Mouse (Mus musculus) liver, embryonic 12.5 days (tissue): Measurements from ENCODE around the gene Fam213a. TPM values are rescaled to one million over a fixed set of nuclear protein-coding genes. Genes with fewer than 3 reads are reported as not detected.
A peak's percentile ranks its signal among the peaks of the same experiment; 100 is the strongest.

Source experiments
- ATAC-seq: fragments of 200-750 bp; cut with Nextera tagmentation; 2 replicates; pipeline ENCODE4 v1.8.0; 2017; ENCODE audit warnings: moderate number of reproducible peaks, mild to moderate bottlenecking, moderate library complexity
- H3K27ac ChIP-seq: fragments of 300-500 bp; sonication (generic); 2 replicates; pipeline ENCODE4 v1.5.1; 2016; ENCODE audit warnings: mild to moderate bottlenecking
- H3K27me3 ChIP-seq: fragments of 300-500 bp; sonication (generic); replicated peaks from 2 replicates; pipeline ENCODE4 v1.6.1; 2016; ENCODE audit warnings: mild to moderate bottlenecking, moderate library complexity
- H3K36me3 ChIP-seq: fragments of 300-500 bp; sonication (generic); 2 replicates; pipeline ENCODE4 v1.6.1; 2016; ENCODE audit warnings: mild to moderate bottlenecking, moderate library complexity
- H3K4me1 ChIP-seq: fragments of 300-500 bp; sonication (generic); 2 replicates; pipeline ENCODE4 v1.6.1; 2016
- H3K4me2 ChIP-seq: fragments of 300-500 bp; sonication (generic); 2 replicates; pipeline ENCODE4 v1.6.1; 2016; ENCODE audit warnings: mild to moderate bottlenecking, moderate library complexity
- H3K4me3 ChIP-seq: fragments of 300-500 bp; sonication (generic); 2 replicates; pipeline ENCODE4 v1.5.1; 2016; ENCODE audit warnings: mild to moderate bottlenecking, moderate library complexity
- H3K9ac ChIP-seq: fragments of 300-500 bp; sonication (generic); 2 replicates; pipeline ENCODE4 v1.6.1; 2016; ENCODE audit warnings: mild to moderate bottlenecking, moderate library complexity
- H3K9me3 ChIP-seq: fragments of 300-500 bp; sonication (generic); replicated peaks from 2 replicates; pipeline ENCODE4 v1.6.1; 2016; ENCODE audit warnings: mild to moderate bottlenecking, moderate library complexity
- WGBS: fragments of 180-500 bp; shearing (Covaris S2); methylation state at CpG from one replicate; pipeline ENCODE4 v1.1.7; 2016; ENCODE audit not compliant: insufficient replicate concordance; 5-methylcytosine and 5-hydroxymethylcytosine counted together
- polyA plus RNA-seq: library from polyadenylated mRNA; unstranded; fragments of >200 nt; fragmentation: Nextera tagmentation; extraction: Ambion mirVana; gene quantifications from 2 replicates; pipeline ENCODE4 v1.2.1, GENCODE M21; 2016

The Fam213a gene
- polyA plus RNA-seq, 1 experiment from 2014 or later, result 79.0 TPM

GRCm38 (mm10) chr14:40958083-40958985 lies 55.3 kb downstream of the Fam213a start:
- Histone ChIP-seq H3K4me2 (peak overlapping the region; percentile 32), H3K27ac (peak overlapping the region; percentile 77), H3K9ac (peak overlapping the region; percentile 37; the same call in 1 of the 2 replicates), H3K27me3 (no peaks in the 10 kb centered on the region), H3K4me3 (no peak overlapping the region), H3K36me3 (no peaks in the 10 kb centered on the region; the same call in 1 of the 2 replicates), H3K4me1 (peaks cover 92% of the 10 kb centered on the region), H3K9me3 (no peaks in the 10 kb centered on the region)
- WGBS, result 28% methylated on average over 4 of the region's 4 CpGs
- no peak for ATAC-seq

GRCm38 (mm10) chr14:40957607-40958006 lies 56.0 kb downstream of the Fam213a start:
- Histone ChIP-seq H3K27me3 (no peaks in the 10 kb centered on the region), H3K4me3 (no peak overlapping the region), H3K4me2 (peak overlapping the region; percentile 32), H3K27ac (peak overlapping the region; percentile 77), H3K36me3 (no peaks in the 10 kb centered on the region; the same call in 1 of the 2 replicates), H3K4me1 (peaks cover 92% of the 10 kb centered on the region), H3K9me3 (no peaks in the 10 kb centered on the region), H3K9ac (peak overlapping the region; percentile 37)
- ATAC-seq, result no peak
- WGBS, result 42% methylated on average over 3 of the region's 3 CpGs

- peak; percentile 76 for ATAC-seq
- Histone ChIP-seq H3K4me2 (peak overlapping the region; percentile 45), H3K27ac (peak overlapping the region; percentile 83), H3K9ac (peak overlapping the region; percentile 64), H3K36me3 (no peaks in the 10 kb centered on the region; the same call in 1 of the 2 replicates), H3K27me3 (no peaks in the 10 kb centered on the region), H3K4me1 (peaks cover 92% of the 10 kb centered on the region), H3K9me3 (no peaks in the 10 kb centered on the region), H3K4me3 (0 out of 2 replicates have a peak overlapping the region, but pooled peaks have one; percentile 7)
- WGBS, result 24% methylated on average over 13 of the region's 13 CpGs
These were observed 57.1 kb downstream of the Fam213a start for GRCm38 (mm10) chr14:40956252-40957146.

- H3K4me3 ChIP-seq, result no peak overlapping the region
- peak overlapping the region; percentile 45 for H3K4me2 ChIP-seq
- H3K9ac ChIP-seq, result peak overlapping the region; percentile 64
- H3K4me1 ChIP-seq, result peaks cover 99% of the 10 kb centered on the region
- H3K9me3 ChIP-seq, result no peaks in the 10 kb centered on the region
- ATAC-seq, result no peak
- WGBS, result 30% methylated on average over 10 of the region's 10 CpGs
- no peaks in the 10 kb centered on the region; the same call in 1 of the 2 replicates for H3K36me3 ChIP-seq
- peak overlapping the region; percentile 83 for H3K27ac ChIP-seq
- H3K27me3 ChIP-seq, result no peaks in the 10 kb centered on the region
These were observed 57.9 kb downstream of the Fam213a start for GRCm38 (mm10) chr14:40955596-40956251.

- Histone ChIP-seq H3K4me3 (no peak overlapping the region), H3K9ac (peak overlapping the region; percentile 64), H3K27me3 (no peaks in the 10 kb centered on the region), H3K4me1 (peaks cover 100% of the 10 kb centered on the region), H3K27ac (peak overlapping the region; percentile 83), H3K36me3 (no peaks in the 10 kb centered on the region; the same call in 1 of the 2 replicates), H3K9me3 (no peaks in the 10 kb centered on the region), H3K4me2 (peak overlapping the region; percentile 45)
- ATAC-seq, result no peak
- WGBS, result 18% methylated on average over 1 of the region's 1 CpGs
These were observed 58.4 kb downstream of the Fam213a start for GRCm38 (mm10) chr14:40955146-40955545.

- Histone ChIP-seq H3K9me3 (no peaks in the 10 kb centered on the region), H3K36me3 (peaks cover 9% of the 10 kb centered on the region; the same call in 1 of the 2 replicates), H3K4me2 (no peak overlapping the region), H3K4me1 (peaks cover 100% of the 10 kb centered on the region), H3K27me3 (no peaks in the 10 kb centered on the region), H3K9ac (no peak overlapping the region; the same call in 1 of the 2 replicates), H3K27ac (0 out of 2 replicates have a peak overlapping the region, but pooled peaks have one; percentile 83), H3K4me3 (no peak overlapping the region)
- ATAC-seq, result no peak
- 78% methylated on average over 5 of the region's 5 CpGs for WGBS
These were observed 60.2 kb downstream of the Fam213a start for GRCm38 (mm10) chr14:40953381-40953780.

- H3K36me3 ChIP-seq, result peaks cover 12% of the 10 kb centered on the region; the same call in 1 of the 2 replicates
- no peaks in the 10 kb centered on the region for H3K9me3 ChIP-seq
- no peak overlapping the region for H3K27ac ChIP-seq
- 76% methylated on average over 2 of the region's 2 CpGs for WGBS
- no peak overlapping the region for H3K4me2 ChIP-seq
- H3K4me3 ChIP-seq, result no peak overlapping the region
- H3K9ac ChIP-seq, result no peak overlapping the region; the same call in 1 of the 2 replicates
- peaks cover 100% of the 10 kb centered on the region for H3K4me1 ChIP-seq
- H3K27me3 ChIP-seq, result no peaks in the 10 kb centered on the region
- no peak for ATAC-seq
These were observed 60.9 kb downstream of the Fam213a start for GRCm38 (mm10) chr14:40952715-40953114.

GRCm38 (mm10) chr14:40952301-40952700 lies 61.3 kb downstream of the Fam213a start:
- Histone ChIP-seq H3K4me1 (peaks cover 99% of the 10 kb centered on the region), H3K4me3 (no peak overlapping the region), H3K27me3 (no peaks in the 10 kb centered on the region), H3K4me2 (no peak overlapping the region), H3K9me3 (no peaks in the 10 kb centered on the region), H3K27ac (no peak overlapping the region), H3K36me3 (peaks cover 12% of the 10 kb centered on the region; the same call in 1 of the 2 replicates), H3K9ac (no peak overlapping the region)
- ATAC-seq, result no peak
- WGBS, result 65% methylated on average over 3 of the region's 3 CpGs

- no peak overlapping the region for H3K9ac ChIP-seq
- peak overlapping the region; percentile 97 for H3K27ac ChIP-seq
- peaks cover 94% of the 10 kb centered on the region for H3K4me1 ChIP-seq
- 0 out of 2 replicates have a peak overlapping the region, but pooled peaks have one; percentile 2 for H3K4me2 ChIP-seq
- WGBS, result 73% methylated on average over 7 of the region's 7 CpGs
- no peak overlapping the region for H3K4me3 ChIP-seq
- H3K27me3 ChIP-seq, result no peaks in the 10 kb centered on the region
- H3K9me3 ChIP-seq, result no peaks in the 10 kb centered on the region
- H3K36me3 ChIP-seq, result peaks cover 26% of the 10 kb centered on the region
- ATAC-seq, result no peak
These were observed 63.6 kb downstream of the Fam213a start for GRCm38 (mm10) chr14:40949730-40950614.

GRCm38 (mm10) chr14:40949047-40949446 lies 64.5 kb downstream of the Fam213a start:
- no peak overlapping the region for H3K4me3 ChIP-seq
- ATAC-seq, result no peak
- H3K36me3 ChIP-seq, result peaks cover 28% of the 10 kb centered on the region
- peak overlapping the region; percentile 97 for H3K27ac ChIP-seq
- no peaks in the 10 kb centered on the region for H3K9me3 ChIP-seq
- 71% methylated on average over 3 of the region's 3 CpGs for WGBS
- H3K9ac ChIP-seq, result peak overlapping the region; percentile 28; the same call in 1 of the 2 replicates
- no peaks in the 10 kb centered on the region for H3K27me3 ChIP-seq
- H3K4me2 ChIP-seq, result peak overlapping the region; percentile 76; the same call in 1 of the 2 replicates
- peaks cover 88% of the 10 kb centered on the region for H3K4me1 ChIP-seq
